In the genomic region with DNA sequence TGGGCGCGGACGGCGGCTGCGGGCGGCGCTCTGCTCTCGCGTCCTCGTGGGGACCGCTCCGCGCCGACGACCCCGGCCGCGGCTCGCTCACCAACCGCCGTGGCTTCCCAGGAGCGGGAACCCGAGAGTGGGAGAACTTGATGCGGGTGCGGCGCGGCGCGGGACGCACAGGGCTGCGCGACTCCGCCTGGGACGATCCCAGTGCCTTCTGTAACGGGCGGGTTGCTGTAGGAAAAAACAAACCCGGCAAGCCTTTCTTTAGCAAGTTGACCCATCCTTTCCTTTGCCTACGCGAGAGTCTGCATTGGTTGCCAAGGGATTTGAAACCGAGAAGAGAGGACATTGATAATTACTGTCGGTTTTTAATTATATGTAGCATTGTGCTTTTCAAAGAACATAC, we compare ENCODE assay signal across 8 mouse cellular contexts. TPM values are rescaled to one million over a fixed set of nuclear protein-coding genes. Genes with fewer than 3 reads are reported as not detected.
DNase-seq lines count a peak whose midpoint lies in the region; ATAC-seq and TF ChIP-seq lines count a peak whose summit lies in the region.

No protein-coding gene starts in this region.

- intact Hi-C loops in gastrocnemius, adult 2 months (cut with DNase I): loop anchor here (5.0 kb wide), 1 partner anchor 48 kb away; no protein-coding TSS in a partner anchor

- H3K4me2 ChIP-seq in intestine, postnatal 0 days (replicated peaks; ENCODE audit: low read depth): peak overlapping the region; percentile 96

- no peak for DNase-seq in gastrocnemius, adult 2 months
- no peak for DNase-seq in gastrocnemius, adult 18-20 months (ENCODE audit: low spot score)
- no peak for DNase-seq in testis, postnatal 10 days (ENCODE audit: low spot score)
- no peak for DNase-seq in urinary bladder, postnatal 36 days (ENCODE audit: low spot score in 2 of 2)
- no peak for DNase-seq in spleen, postnatal 36 days (ENCODE audit: low spot score in 2 of 2)

- H3K4me1 ChIP-seq in testis, adult 2 months (ENCODE audit: control insufficient read depth, insufficient read depth, low read length): peaks cover 2% of the 10 kb centered on the region
- H3K4me1 ChIP-seq in intestine, postnatal 0 days (replicated peaks; ENCODE audit: control insufficient read depth, insufficient read depth, low read length): 0 out of 2 replicates have a peak, but pooled peaks cover 4% of the 10 kb centered on the region
- H3K4me1 ChIP-seq in small intestine, adult 2 months (ENCODE audit: control insufficient read depth, insufficient read depth, insufficient read length, low read length): peaks cover 2% of the 10 kb centered on the region; the same call in 1 of the 2 replicates

- peak overlapping the region; percentile 87 for H3K4me3 ChIP-seq in gastrocnemius, adult 2 months
- H3K4me3 ChIP-seq in testis, adult 2 months (ENCODE audit: control insufficient read depth, low read depth, low read length): peak overlapping the region; percentile 83
- peak overlapping the region; percentile 80 for H3K4me3 ChIP-seq in intestine, postnatal 0 days (ENCODE audit: low read depth, low read length)
- peak overlapping the region; percentile 89 for H3K4me3 ChIP-seq in small intestine, adult 2 months (ENCODE audit: low read depth, low read length)

- peaks cover 2% of the 10 kb centered on the region; the same call in 1 of the 2 replicates for H3K36me3 ChIP-seq in testis, adult 2 months (ENCODE audit: control insufficient read depth, insufficient read depth, low read length)
- peaks cover 20% of the 10 kb centered on the region for H3K36me3 ChIP-seq in intestine, postnatal 0 days (ENCODE audit: control insufficient read depth, insufficient read depth)
- peaks cover 6% of the 10 kb centered on the region; the same call in 1 of the 2 replicates for H3K36me3 ChIP-seq in small intestine, adult 2 months (ENCODE audit: control insufficient read depth, insufficient read depth, low read length)

- ATAC-seq in intestine, postnatal 0 days: peak; percentile 46

- no peaks in the 10 kb centered on the region for H3K9me3 ChIP-seq in intestine, postnatal 0 days (ENCODE audit: control insufficient read depth)

- TF ChIP-seq POLR2A in testis, adult 2 months (IDR thresholded peaks at IDR 0.05; ENCODE audit: control insufficient read depth, low read depth, low read length): no peak; the same call in 1 of the 2 replicates
- no peak for TF ChIP-seq POLR2A in small intestine, adult 2 months (IDR thresholded peaks at IDR 0.05; ENCODE audit: low read depth, low read length)

- no peaks in the 10 kb centered on the region for H3K27me3 ChIP-seq in testis, adult 2 months (ENCODE audit: control insufficient read depth, insufficient read depth, low read length)
- H3K27me3 ChIP-seq in intestine, postnatal 0 days (replicated peaks; ENCODE audit: control insufficient read depth, insufficient read depth, low read length): no peaks in the 10 kb centered on the region
- no peaks in the 10 kb centered on the region for H3K27me3 ChIP-seq in small intestine, adult 2 months (ENCODE audit: control insufficient read depth, insufficient read depth, low read length)

- H3K9ac ChIP-seq in intestine, postnatal 0 days (ENCODE audit: low read depth, low read length): peak overlapping the region; percentile 74

- under 1% methylated on average over 41 of the region's 41 CpGs for WGBS in intestine, postnatal 0 days
- under 1% methylated on average over 41 of the region's 41 CpGs for WGBS in small intestine, adult 2 months

- peak overlapping the region; percentile 84 for H3K27ac ChIP-seq in gastrocnemius, adult 2 months
- H3K27ac ChIP-seq in testis, adult 2 months (ENCODE audit: control insufficient read depth, insufficient read depth, low read depth, low read length): peak overlapping the region; percentile 76
- H3K27ac ChIP-seq in intestine, postnatal 0 days (ENCODE audit: low read depth, low read length): peak overlapping the region; percentile 70
- H3K27ac ChIP-seq in small intestine, adult 2 months (ENCODE audit: insufficient read depth, low read depth, low read length): peak overlapping the region; percentile 19; the same call in 1 of the 2 replicates

- no peak for TF ChIP-seq CTCF in gastrocnemius, adult 2 months (IDR thresholded peaks at IDR 0.05)
- TF ChIP-seq CTCF in testis, adult 2 months (IDR thresholded peaks at IDR 0.05; ENCODE audit: control insufficient read depth, insufficient read depth, insufficient replicate concordance, low read depth, low read length): no peak
- TF ChIP-seq CTCF in intestine, postnatal 0 days (IDR thresholded peaks at IDR 0.05; ENCODE audit: low read depth): no peak
- TF ChIP-seq CTCF in small intestine, adult 2 months (IDR thresholded peaks at IDR 0.05; ENCODE audit: extremely low read depth, insufficient read length, insufficient replicate concordance, low read depth, low read length): no peak

RNA-seq across cellular contexts. Expression of a gene that starts 0.5 kb away (rescaled TPM):
- total RNA-seq in gastrocnemius, adult 2 months (2021): 1 to 10 TPM; 4.1 to 5.9 TPM
- total RNA-seq in gastrocnemius, adult 18-20 months (2021): 1 to 10 TPM; 4.7 to 4.8 TPM
- 12.0 and 12.9 TPM in 2 replicates for polyA plus RNA-seq in testis, adult 2 months (2012; rRNA removed)
- 9.7 and 11.5 TPM in 2 replicates for polyA plus RNA-seq in intestine, postnatal 0 days (2015; fragmentation: Nextera tagmentation; extraction: Ambion mirVana)
- polyA plus RNA-seq in small intestine, adult 2 months (2012; rRNA removed): 3.9 and 4.6 TPM in 2 replicates

RNA-seq across cellular contexts. Expression of a gene that starts 37.4 kb away (rescaled TPM):
- total RNA-seq in gastrocnemius, adult 2 months (2021): 10 to 100 TPM; 13.7 to 21.4 TPM
- total RNA-seq in gastrocnemius, adult 18-20 months (2021): 10 to 100 TPM; 16.4 to 17.3 TPM
- polyA plus RNA-seq in testis, adult 2 months (2012; rRNA removed): 10.5 and 11.4 TPM in 2 replicates
- 26.0 and 27.4 TPM in 2 replicates for polyA plus RNA-seq in intestine, postnatal 0 days (2015; fragmentation: Nextera tagmentation; extraction: Ambion mirVana)
- polyA plus RNA-seq in small intestine, adult 2 months (2012; rRNA removed): 5.6 and 9.6 TPM in 2 replicates

RNA-seq across cellular contexts. Expression of a gene that starts 50.6 kb away (rescaled TPM):
- total RNA-seq in gastrocnemius, adult 2 months (2021): 1 to 10 TPM; 1.2 to 1.3 TPM
- total RNA-seq in gastrocnemius, adult 18-20 months (2021): 1 to 10 TPM; 1.0 to 1.2 TPM
- 14.7 and 17.0 TPM in 2 replicates for polyA plus RNA-seq in testis, adult 2 months (2012; rRNA removed)
- 8.4 and 8.8 TPM in 2 replicates for polyA plus RNA-seq in intestine, postnatal 0 days (2015; fragmentation: Nextera tagmentation; extraction: Ambion mirVana)
- polyA plus RNA-seq in small intestine, adult 2 months (2012; rRNA removed): 1.6 and 2.5 TPM in 2 replicates

Comparison
In these comparisons a context has a peak if more than half of its experiments do, and no peak if none do; other contexts are left out.
1. H3K27ac ChIP-seq: peak in every context shown above with its lines; median percentile 84 in gastrocnemius, adult 2 months; 76 in testis, adult 2 months; 70 in intestine, postnatal 0 days; 19 in small intestine, adult 2 months.